Mouse (Mus musculus) embryonic facial prominence, embryonic 11.5 days (tissue): ENCODE data around the gene Plcd4. TPM values are rescaled to one million over a fixed set of nuclear protein-coding genes. Genes with fewer than 3 reads are reported as not detected.

Source experiments
- microRNA-seq: library from miRNA; unstranded; fragments of <30 nt; microRNA quantifications from one replicate; pipeline ENCODE4, GENCODE M21; 2016; ENCODE audit warnings: borderline number of aligned reads
- polyA plus RNA-seq: library from polyadenylated mRNA; unstranded; fragments of >200 nt; fragmentation: Nextera tagmentation; extraction: Ambion mirVana; gene quantifications from 2 replicates; pipeline ENCODE4 v1.2.1, GENCODE M21; 2014

The Plcd4 gene
- polyA plus RNA-seq, 1 experiment from 2014 or later = 0.42 TPM

Small RNAs within 50 kb of the gene (microRNA-seq; reads per million reads assigned to microRNA genes)
- gene Gm25035 = not detected

Other genes starting within 250 kb of the Plcd4 start
- 10.1 and 10.5 TPM in 2 replicates for gene Tmbim1, start 237.3 kb upstream of the Plcd4 start, polyA plus RNA-seq
- 0.22 and 0.36 TPM in 2 replicates for gene Catip, start 180.8 kb upstream of the Plcd4 start, polyA plus RNA-seq
- 2.4 and 4.9 TPM in 2 replicates for gene Slc11a1, start 167.7 kb upstream of the Plcd4 start, polyA plus RNA-seq
- gene Ctdsp1, start 151.4 kb upstream of the Plcd4 start, polyA plus RNA-seq = 60.0 and 66.2 TPM in 2 replicates
- gene Vil1, start 133.5 kb upstream of the Plcd4 start, polyA plus RNA-seq = 0.07 and 0.11 TPM in 2 replicates
- gene Cnot9, start 36.8 kb upstream of the Plcd4 start, polyA plus RNA-seq = 106 and 112 TPM in 2 replicates
- gene Usp37, start 1.4 kb downstream of the Plcd4 start, polyA plus RNA-seq = 45.7 and 46.5 TPM in 2 replicates
- gene Zfp142, start 45.4 kb downstream of the Plcd4 start, polyA plus RNA-seq = 7.1 and 7.8 TPM in 2 replicates
- 13.7 and 18.4 TPM in 2 replicates for gene Bcs1l, start 45.4 kb downstream of the Plcd4 start, polyA plus RNA-seq
- gene Rnf25, start 58.5 kb downstream of the Plcd4 start, polyA plus RNA-seq = 9.4 TPM in 2 replicates
- gene Stk36, start 58.6 kb downstream of the Plcd4 start, polyA plus RNA-seq = 14.1 and 14.5 TPM in 2 replicates
- gene Ttll4, start 118.9 kb downstream of the Plcd4 start, polyA plus RNA-seq = 29.6 and 37.1 TPM in 2 replicates
- 11.1 and 12.3 TPM in 2 replicates for gene Cyp27a1, start 170.7 kb downstream of the Plcd4 start, polyA plus RNA-seq
- gene Prkag3, start 206.3 kb downstream of the Plcd4 start, polyA plus RNA-seq = not detected in 2 replicates
- gene Wnt6, start 229.0 kb downstream of the Plcd4 start, polyA plus RNA-seq = 15.5 and 19.1 TPM in 2 replicates
- 1.5 and 1.6 TPM in 2 replicates for gene Wnt10a, start 248.6 kb downstream of the Plcd4 start, polyA plus RNA-seq